Mouse (Mus musculus) forebrain, embryonic 14.5 days (tissue): ENCODE measurements at regions not wholly inside any gene's neighbourhood (a gene's known extent, or its start where the extent isn't known, plus 50 kb on each side); places are given as distances from the start of the nearest gene placed in this dataset.

ENCODE experiments used
- ATAC-seq: fragments of 200-750 bp; cut with Nextera tagmentation; 2 replicates; pipeline ENCODE4 v1.8.0; 2017; ENCODE audit warnings: mild to moderate bottlenecking, moderate library complexity
- DNase-seq: peaks from one replicate; pipeline ENCODE4 v3.0.0-alpha.2; 2015; ENCODE audit warnings: low spot score
- H3K27ac ChIP-seq: fragments of 300-500 bp; sonication (generic); 2 replicates; pipeline ENCODE4 v1.5.1; 2014; ENCODE audit warnings: low read depth, mild to moderate bottlenecking, control low read depth, low read length, moderate library complexity
- H3K27me3 ChIP-seq: fragments of 300-500 bp; sonication (generic); replicated peaks from 2 replicates; pipeline ENCODE4 v1.6.1; 2014; ENCODE audit warnings: low read length, control low read depth, mixed read lengths; ENCODE audit not compliant: control insufficient read depth, insufficient read depth
- H3K36me3 ChIP-seq: fragments of 300-500 bp; sonication (generic); 2 replicates; pipeline ENCODE4 v1.6.1; 2014; ENCODE audit warnings: low read length, control low read depth; ENCODE audit not compliant: control insufficient read depth, insufficient read depth
- H3K4me1 ChIP-seq: fragments of 300-500 bp; sonication (generic); 2 replicates; pipeline ENCODE4 v1.6.1; 2014; ENCODE audit warnings: antibody characterized with exemption, low read length, control low read depth; ENCODE audit not compliant: control insufficient read depth, insufficient read depth
- H3K4me2 ChIP-seq: fragments of 300-500 bp; sonication (generic); 2 replicates; pipeline ENCODE4 v1.6.1; 2014; ENCODE audit warnings: mild to moderate bottlenecking, control low read depth, low read length
- H3K4me3 ChIP-seq: fragments of 300-500 bp; sonication (generic); 2 replicates; pipeline ENCODE4 v1.5.1; 2014; ENCODE audit warnings: low read depth, low read length, control low read depth
- H3K9ac ChIP-seq: fragments of 300-500 bp; sonication (generic); 2 replicates; pipeline ENCODE4 v1.6.1; 2014; ENCODE audit warnings: mild to moderate bottlenecking, low read length, control low read depth, moderate library complexity
- H3K9me3 ChIP-seq: fragments of 300-500 bp; sonication (generic); replicated peaks from 2 replicates; pipeline ENCODE4 v1.6.1; 2016; ENCODE audit warnings: low read length, control low read depth, mixed read lengths; ENCODE audit not compliant: control insufficient read depth
- WGBS: fragments of 180-500 bp; shearing (Covaris S2); extraction: QIAGEN DNeasy Blood & Tissue Kit; methylation state at CpG from one replicate; pipeline ENCODE4 v1.1.7; 2014; 5-methylcytosine and 5-hydroxymethylcytosine counted together

GRCm38 (mm10) chr15:64535160-64535559 lies 282.3 kb upstream of the Gm21798 start:
- Histone ChIP-seq H3K27ac (no peak overlapping the region), H3K4me3 (no peak overlapping the region), H3K36me3 (no peaks in the 10 kb centered on the region), H3K4me1 (no peaks in the 10 kb centered on the region), H3K4me2 (no peak overlapping the region), H3K9me3 (no peaks in the 10 kb centered on the region), H3K27me3 (no peaks in the 10 kb centered on the region), H3K9ac (no peak overlapping the region)
- no peak for ATAC-seq
- no peak for DNase-seq
- 95% methylated on average over 2 of the region's 2 CpGs for WGBS

GRCm38 (mm10) chr15:64541395-64541794 lies 276.1 kb upstream of the Gm21798 start:
- no peak overlapping the region for H3K4me2 ChIP-seq
- H3K4me3 ChIP-seq = no peak overlapping the region
- ATAC-seq = no peak
- no peak overlapping the region for H3K9ac ChIP-seq
- H3K9me3 ChIP-seq = no peaks in the 10 kb centered on the region
- 85% methylated on average over 3 of the region's 3 CpGs for WGBS
- H3K27ac ChIP-seq = no peak overlapping the region
- no peak for DNase-seq
- no peaks in the 10 kb centered on the region for H3K4me1 ChIP-seq
- H3K36me3 ChIP-seq = no peaks in the 10 kb centered on the region
- no peaks in the 10 kb centered on the region for H3K27me3 ChIP-seq

- H3K27me3 ChIP-seq = no peaks in the 10 kb centered on the region
- no peak overlapping the region for H3K4me3 ChIP-seq
- H3K9ac ChIP-seq = no peak overlapping the region
- H3K4me2 ChIP-seq = no peak overlapping the region
- H3K9me3 ChIP-seq = no peaks in the 10 kb centered on the region
- WGBS = 84% methylated on average over 8 of the region's 8 CpGs
- no peaks in the 10 kb centered on the region for H3K4me1 ChIP-seq
- DNase-seq = no peak
- no peak for ATAC-seq
- H3K36me3 ChIP-seq = no peaks in the 10 kb centered on the region
- no peak overlapping the region for H3K27ac ChIP-seq
Measured at GRCm38 (mm10) chr15:64542250-64542901, 275.1 kb upstream of the Gm21798 start.

GRCm38 (mm10) chr15:64542908-64543307 lies 274.6 kb upstream of the Gm21798 start:
- no peak overlapping the region for H3K4me2 ChIP-seq
- H3K4me3 ChIP-seq = no peak overlapping the region
- 90% methylated on average over 1 of the region's 1 CpGs for WGBS
- ATAC-seq (no peak), DNase-seq (no peak)
- no peak overlapping the region for H3K27ac ChIP-seq
- H3K9me3 ChIP-seq = no peaks in the 10 kb centered on the region
- no peaks in the 10 kb centered on the region for H3K27me3 ChIP-seq
- no peak overlapping the region for H3K9ac ChIP-seq
- H3K36me3 ChIP-seq = no peaks in the 10 kb centered on the region
- no peaks in the 10 kb centered on the region for H3K4me1 ChIP-seq

- H3K27ac ChIP-seq = no peak overlapping the region
- H3K9ac ChIP-seq = no peak overlapping the region
- ATAC-seq (no peak), DNase-seq (no peak)
- H3K4me3 ChIP-seq = no peak overlapping the region
- H3K4me1 ChIP-seq = no peaks in the 10 kb centered on the region
- no peaks in the 10 kb centered on the region for H3K9me3 ChIP-seq
- H3K27me3 ChIP-seq = no peaks in the 10 kb centered on the region
- H3K4me2 ChIP-seq = no peak overlapping the region
- no peaks in the 10 kb centered on the region for H3K36me3 ChIP-seq
Measured at GRCm38 (mm10) chr15:64546035-64546434, 271.5 kb upstream of the Gm21798 start.

GRCm38 (mm10) chr15:64557540-64557939 lies 260.0 kb upstream of the Gm21798 start:
- Histone ChIP-seq H3K4me2 (no peak overlapping the region), H3K27me3 (no peaks in the 10 kb centered on the region), H3K9ac (no peak overlapping the region), H3K4me3 (no peak overlapping the region), H3K36me3 (no peaks in the 10 kb centered on the region), H3K9me3 (no peaks in the 10 kb centered on the region), H3K27ac (no peak overlapping the region), H3K4me1 (no peaks in the 10 kb centered on the region)
- 90% methylated on average over 2 of the region's 2 CpGs for WGBS
- DNase-seq (no peak), ATAC-seq (no peak)

GRCm38 (mm10) chr15:64558220-64558619 lies 259.3 kb upstream of the Gm21798 start:
- no peaks in the 10 kb centered on the region for H3K27me3 ChIP-seq
- no peak overlapping the region for H3K9ac ChIP-seq
- no peak overlapping the region for H3K4me2 ChIP-seq
- ATAC-seq = no peak
- no peak overlapping the region for H3K4me3 ChIP-seq
- no peak overlapping the region for H3K27ac ChIP-seq
- H3K36me3 ChIP-seq = no peaks in the 10 kb centered on the region
- 86% methylated on average over 1 of the region's 1 CpGs for whole genome bisulfite sequencing
- no peaks in the 10 kb centered on the region for H3K4me1 ChIP-seq
- DNase-seq = no peak
- H3K9me3 ChIP-seq = no peaks in the 10 kb centered on the region

- H3K36me3 ChIP-seq = no peaks in the 10 kb centered on the region
- H3K4me3 ChIP-seq = no peak overlapping the region
- no peaks in the 10 kb centered on the region for H3K9me3 ChIP-seq
- H3K27ac ChIP-seq = no peak overlapping the region
- no peaks in the 10 kb centered on the region for H3K4me1 ChIP-seq
- no peaks in the 10 kb centered on the region for H3K27me3 ChIP-seq
- ATAC-seq (no peak), DNase-seq (no peak)
- 76% methylated on average over 3 of the region's 3 CpGs for WGBS
- H3K9ac ChIP-seq = no peak overlapping the region
- H3K4me2 ChIP-seq = no peak overlapping the region
Measured at GRCm38 (mm10) chr15:64562431-64563111, 254.9 kb upstream of the Gm21798 start.

- no peak for ATAC-seq
- no peaks in the 10 kb centered on the region for H3K9me3 ChIP-seq
- no peak overlapping the region for H3K9ac ChIP-seq
- no peak for DNase-seq
- H3K4me3 ChIP-seq = no peak overlapping the region
- H3K4me2 ChIP-seq = no peak overlapping the region
- no peaks in the 10 kb centered on the region for H3K27me3 ChIP-seq
- no peaks in the 10 kb centered on the region for H3K36me3 ChIP-seq
- no peaks in the 10 kb centered on the region for H3K4me1 ChIP-seq
- H3K27ac ChIP-seq = no peak overlapping the region
- WGBS = 80% methylated on average over 3 of the region's 3 CpGs
Measured at GRCm38 (mm10) chr15:64564703-64565102, 252.8 kb upstream of the Gm21798 start.
